Mouse (Mus musculus): Measurements from ENCODE around the gene Gm49711. TPM values are rescaled to one million over a fixed set of nuclear protein-coding genes. Genes with fewer than 3 reads are reported as not detected.

Gm49711 gene
- polyA plus RNA-seq (2015; fragmentation: Nextera tagmentation; extraction: Ambion mirVana) = 0.08 and 0.17 TPM in 2 replicates

DNA sequence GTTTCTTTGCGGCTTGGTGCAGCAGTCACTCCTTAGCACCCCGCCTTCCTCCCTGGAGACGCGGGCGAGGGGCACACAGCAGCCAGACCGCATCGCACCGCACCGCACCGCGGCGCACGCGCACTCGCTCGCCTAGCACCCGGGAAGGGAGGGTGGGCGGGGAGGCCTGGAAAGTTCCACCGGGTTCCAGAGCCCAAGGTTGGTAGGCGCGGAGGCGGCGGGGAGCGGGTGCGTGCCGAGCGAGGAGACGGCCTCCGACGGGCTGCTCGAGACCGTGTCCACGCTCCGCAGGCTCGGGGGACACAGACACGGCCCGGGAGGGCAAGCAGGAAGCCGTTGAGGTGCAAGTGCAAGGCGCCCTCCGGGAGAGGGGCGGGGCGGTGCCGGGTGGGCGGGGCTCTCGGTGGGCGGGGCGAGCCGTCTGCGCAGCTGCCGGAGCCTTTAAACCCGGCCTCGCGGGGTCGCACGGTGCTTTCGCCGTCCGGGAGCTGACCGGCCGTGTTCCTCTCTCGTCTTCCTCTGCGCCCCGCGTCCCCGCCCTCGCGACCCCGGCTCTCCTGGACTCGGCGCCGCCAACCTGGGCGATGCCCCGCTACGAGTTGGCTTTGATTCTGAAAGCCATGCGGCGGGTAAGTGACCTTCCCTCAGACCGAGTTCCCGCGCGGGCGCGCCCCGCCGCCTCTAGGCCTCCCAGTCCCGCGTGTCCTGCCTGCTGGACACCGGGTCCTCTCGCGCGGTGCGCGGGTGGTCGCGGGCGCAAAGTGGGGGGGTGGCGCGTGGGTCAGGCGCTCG is at the start of gene Gm49711, which contains the start of the genes Mrps6 and Slc5a3:
TSS of gene Gm49711 (plus strand) at position 465 of the 792 bp plus-strand sequence.
TSS of gene Mrps6 (plus strand) at position 419 of the 792 bp plus-strand sequence.
TSS of gene Slc5a3 (plus strand) at position 471 of the 792 bp plus-strand sequence.
- Histone ChIP-seq H3K36me3 (ENCODE audit: control insufficient read depth, insufficient read depth, low read length) (no peaks in the 10 kb centered on the region), H3K27ac (replicated peaks) (peak within 1 kb of the TSS; percentile 85), H3K4me3 (ENCODE audit: low read depth, low read length) (peak within 1 kb of the TSS; percentile 88), H3K27me3 (ENCODE audit: control insufficient read depth, insufficient read depth, low read length) (no peaks in the 10 kb centered on the region), H3K9ac (ENCODE audit: low read length) (peak within 1 kb of the TSS; percentile 78), H3K4me1 (replicated peaks; ENCODE audit: control insufficient read depth, insufficient read depth) (no peaks in the 10 kb centered on the region), H3K4me2 (replicated peaks; ENCODE audit: low read depth) (peak within 1 kb of the TSS; percentile 94), H3K9me3 (ENCODE audit: control insufficient read depth, low read length) (no peaks in the 10 kb centered on the region)
- under 1% methylated on average over 81 of the region's 99 CpGs for WGBS
- ATAC-seq (ENCODE audit: low FRiP score, low TSS enrichment) (peak; percentile 90), DNase-seq (ENCODE audit: low spot score) (peak; percentile 95)
- TF ChIP-seq CTCF (IDR thresholded peaks at IDR 0.05; ENCODE audit: low read depth) (peak; percentile 37), EP300 (optimal IDR thresholded peaks at IDR 0.05) (no peak)

DNA sequence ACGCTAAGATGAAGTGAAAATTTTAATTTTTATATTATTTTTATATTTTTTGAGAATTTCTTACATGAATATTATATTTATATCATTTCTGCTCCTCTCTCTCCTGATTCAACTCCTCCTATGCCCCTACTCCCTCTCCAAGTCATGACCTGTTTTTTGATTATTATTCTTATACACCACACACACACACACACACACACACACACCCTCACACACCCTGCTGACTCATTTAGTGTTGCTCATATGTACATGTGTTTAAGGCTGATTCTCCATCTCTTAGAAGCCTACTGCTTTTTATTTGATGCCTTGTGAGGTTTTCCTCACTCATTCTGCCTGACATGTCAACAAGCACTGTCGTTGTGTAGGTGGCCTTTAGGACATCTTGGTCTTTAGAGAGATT is 48.5 kb upstream of the Gm49711 start:
- Histone ChIP-seq H3K27ac (replicated peaks) (no peak overlapping the region), H3K9ac (ENCODE audit: low read length) (no peak overlapping the region), H3K4me3 (ENCODE audit: low read depth, low read length) (no peak overlapping the region), H3K4me1 (replicated peaks; ENCODE audit: control insufficient read depth, insufficient read depth) (no peaks in the 10 kb centered on the region), H3K27me3 (ENCODE audit: control insufficient read depth, insufficient read depth, low read length) (no peaks in the 10 kb centered on the region), H3K4me2 (replicated peaks; ENCODE audit: low read depth) (no peak overlapping the region), H3K36me3 (ENCODE audit: control insufficient read depth, insufficient read depth, low read length) (no peaks in the 10 kb centered on the region), H3K9me3 (ENCODE audit: control insufficient read depth, low read length) (no peaks in the 10 kb centered on the region)
- TF ChIP-seq EP300 (optimal IDR thresholded peaks at IDR 0.05) (no peak), CTCF (IDR thresholded peaks at IDR 0.05; ENCODE audit: low read depth) (no peak)
- DNase-seq (ENCODE audit: low spot score) = no peak
- ATAC-seq (ENCODE audit: low FRiP score, low TSS enrichment) = no peak
- WGBS = 81% methylated on average over 2 of the region's 2 CpGs

DNA sequence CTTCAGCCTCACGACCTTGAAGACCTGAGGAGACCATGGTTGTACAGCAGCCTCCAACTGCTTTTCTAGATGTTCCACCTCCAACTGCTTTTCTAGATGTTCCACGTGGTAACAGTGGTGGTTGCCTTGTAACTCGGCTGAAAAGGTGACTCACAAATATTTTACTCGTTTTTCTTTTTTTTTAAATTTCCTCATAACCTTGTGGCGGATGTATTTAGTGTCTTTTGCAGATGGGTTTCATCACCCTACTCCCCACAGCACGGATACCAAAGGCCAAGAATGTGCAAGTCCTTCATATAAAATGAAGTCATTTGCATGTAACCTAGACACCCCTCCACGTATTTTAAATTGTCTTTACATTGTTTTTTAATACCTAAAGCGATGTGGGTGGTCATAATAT is 41.3 kb upstream of the Gm49711 start:
- H3K4me2 ChIP-seq (replicated peaks; ENCODE audit: low read depth) = no peak overlapping the region
- DNase-seq (ENCODE audit: low spot score) (no peak), ATAC-seq (ENCODE audit: low FRiP score, low TSS enrichment) (no peak)
- H3K9ac ChIP-seq (ENCODE audit: low read length) = no peak overlapping the region
- no peaks in the 10 kb centered on the region for H3K9me3 ChIP-seq (ENCODE audit: control insufficient read depth, low read length)
- H3K4me3 ChIP-seq (ENCODE audit: low read depth, low read length) = no peak overlapping the region
- no peaks in the 10 kb centered on the region for H3K27me3 ChIP-seq (ENCODE audit: control insufficient read depth, insufficient read depth, low read length)
- H3K4me1 ChIP-seq (replicated peaks; ENCODE audit: control insufficient read depth, insufficient read depth) = no peaks in the 10 kb centered on the region
- WGBS = 78% methylated on average over 8 of the region's 8 CpGs
- TF ChIP-seq EP300 (optimal IDR thresholded peaks at IDR 0.05) (no peak), CTCF (IDR thresholded peaks at IDR 0.05; ENCODE audit: low read depth) (no peak)
- H3K36me3 ChIP-seq (ENCODE audit: control insufficient read depth, insufficient read depth, low read length) = no peaks in the 10 kb centered on the region
- H3K27ac ChIP-seq (replicated peaks) = no peak overlapping the region

DNA sequence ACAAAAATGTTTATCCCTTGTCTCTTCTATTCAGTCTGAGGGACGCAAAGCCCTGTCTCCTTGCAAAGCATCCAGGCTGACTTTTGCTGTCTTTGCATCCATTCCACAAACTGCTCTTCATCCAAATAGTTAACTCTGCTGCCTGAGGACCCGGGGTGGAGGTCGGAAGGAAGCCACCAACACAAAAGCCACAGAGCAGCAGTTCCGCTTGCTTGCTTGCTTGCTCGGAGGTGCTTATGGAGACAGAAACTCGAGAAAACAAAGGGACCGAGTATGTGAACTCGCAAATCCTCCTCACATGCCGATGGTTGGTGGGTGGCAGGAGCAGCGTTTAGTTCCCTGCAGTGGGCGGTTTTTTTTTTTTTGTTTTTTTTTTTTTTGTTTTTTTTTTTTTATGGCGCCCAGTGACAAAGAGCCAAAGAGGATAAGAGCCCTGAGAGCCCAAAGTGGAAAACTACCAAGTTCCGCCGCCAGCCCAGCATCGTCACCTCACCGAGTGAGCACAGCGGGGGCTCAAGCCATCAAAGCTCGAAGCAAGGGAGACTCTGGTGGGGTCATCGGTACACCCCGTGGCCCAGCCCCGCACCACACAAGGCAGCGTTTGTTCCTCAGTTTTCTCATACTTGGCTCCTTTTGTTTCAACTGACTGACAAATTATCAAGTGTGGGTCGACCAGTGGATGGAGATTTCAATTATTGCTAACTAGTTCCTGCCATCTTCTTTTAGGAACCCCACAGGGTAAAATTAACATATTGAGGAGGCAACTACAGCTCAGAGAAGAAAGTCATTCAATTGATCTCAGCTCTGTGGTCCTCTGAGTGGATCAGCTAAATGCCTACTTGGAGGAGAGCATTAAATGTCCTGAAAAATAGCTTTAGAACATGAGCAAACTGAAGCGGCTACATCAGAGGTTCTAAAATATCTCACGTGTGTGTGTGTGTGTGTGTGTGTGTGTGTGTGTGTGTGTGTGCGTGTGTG is 38.7 kb upstream of the Gm49711 start:
- Histone ChIP-seq H3K27me3 (ENCODE audit: control insufficient read depth, insufficient read depth, low read length) (no peaks in the 10 kb centered on the region), H3K9me3 (ENCODE audit: control insufficient read depth, low read length) (no peaks in the 10 kb centered on the region), H3K27ac (replicated peaks) (peak overlapping the region; percentile 40), H3K4me1 (replicated peaks; ENCODE audit: control insufficient read depth, insufficient read depth) (no peaks in the 10 kb centered on the region), H3K4me3 (ENCODE audit: low read depth, low read length) (peak overlapping the region; percentile 32), H3K4me2 (replicated peaks; ENCODE audit: low read depth) (peak overlapping the region; percentile 50), H3K9ac (ENCODE audit: low read length) (peak overlapping the region; percentile 58), H3K36me3 (ENCODE audit: control insufficient read depth, insufficient read depth, low read length) (no peaks in the 10 kb centered on the region)
- WGBS = 12% methylated on average over 26 of the region's 26 CpGs
- DNase-seq (ENCODE audit: low spot score) = no peak
- no peak for ATAC-seq (ENCODE audit: low FRiP score, low TSS enrichment)
- TF ChIP-seq EP300 (optimal IDR thresholded peaks at IDR 0.05) (no peak), CTCF (IDR thresholded peaks at IDR 0.05; ENCODE audit: low read depth) (no peak)

DNA sequence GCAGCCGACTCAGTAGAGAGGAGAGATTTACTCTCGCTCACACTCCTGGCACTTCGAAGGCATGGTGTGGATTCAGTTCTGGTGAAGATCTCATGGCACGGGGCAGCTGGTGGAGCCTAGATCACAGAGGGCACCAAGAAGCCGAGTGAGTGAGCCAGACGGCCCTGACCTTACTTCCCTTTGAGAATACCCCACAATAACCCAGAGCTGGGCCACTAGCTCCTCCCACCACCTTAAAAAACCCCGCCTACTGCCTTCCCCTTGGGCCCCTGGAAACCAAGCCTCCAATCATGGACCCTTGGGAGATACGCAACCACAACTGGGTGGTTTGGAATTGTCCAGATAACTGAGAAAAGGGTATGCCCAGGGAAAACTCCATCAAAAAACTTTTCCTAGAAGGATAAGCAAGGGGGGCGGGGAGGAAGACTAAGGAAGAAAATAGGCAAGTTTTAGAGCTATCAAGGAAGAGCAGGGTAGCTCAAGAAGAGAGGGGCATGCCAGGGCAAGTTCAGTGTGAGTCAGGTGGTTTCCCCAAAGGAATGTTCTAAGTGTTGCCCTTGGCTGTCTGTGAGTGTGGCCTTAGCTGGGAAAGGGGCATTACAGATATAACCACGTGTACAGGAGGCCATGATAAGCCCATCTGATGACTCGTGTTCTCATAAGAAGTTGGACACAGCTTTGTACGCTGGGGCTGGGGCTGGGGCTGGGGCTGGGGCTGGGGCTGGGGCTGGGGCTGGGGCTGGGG is 36.3 kb upstream of the Gm49711 start:
- H3K4me1 ChIP-seq (replicated peaks; ENCODE audit: control insufficient read depth, insufficient read depth) = no peaks in the 10 kb centered on the region
- no peaks in the 10 kb centered on the region for H3K27me3 ChIP-seq (ENCODE audit: control insufficient read depth, insufficient read depth, low read length)
- H3K4me2 ChIP-seq (replicated peaks; ENCODE audit: low read depth) = no peak overlapping the region
- no peak for DNase-seq (ENCODE audit: low spot score)
- no peaks in the 10 kb centered on the region for H3K9me3 ChIP-seq (ENCODE audit: control insufficient read depth, low read length)
- no peak overlapping the region for H3K27ac ChIP-seq (replicated peaks)
- no peaks in the 10 kb centered on the region for H3K36me3 ChIP-seq (ENCODE audit: control insufficient read depth, insufficient read depth, low read length)
- 74% methylated on average over 12 of the region's 12 CpGs for WGBS
- H3K9ac ChIP-seq (ENCODE audit: low read length) = no peak overlapping the region
- no peak for TF ChIP-seq CTCF (IDR thresholded peaks at IDR 0.05; ENCODE audit: low read depth)
- no peak for TF ChIP-seq EP300 (optimal IDR thresholded peaks at IDR 0.05)
- H3K4me3 ChIP-seq (ENCODE audit: low read depth, low read length) = no peak overlapping the region
- ATAC-seq (ENCODE audit: low FRiP score, low TSS enrichment) = no peak
